11 mouse cellular contexts compared by ENCODE assay signal in the genomic region with DNA sequence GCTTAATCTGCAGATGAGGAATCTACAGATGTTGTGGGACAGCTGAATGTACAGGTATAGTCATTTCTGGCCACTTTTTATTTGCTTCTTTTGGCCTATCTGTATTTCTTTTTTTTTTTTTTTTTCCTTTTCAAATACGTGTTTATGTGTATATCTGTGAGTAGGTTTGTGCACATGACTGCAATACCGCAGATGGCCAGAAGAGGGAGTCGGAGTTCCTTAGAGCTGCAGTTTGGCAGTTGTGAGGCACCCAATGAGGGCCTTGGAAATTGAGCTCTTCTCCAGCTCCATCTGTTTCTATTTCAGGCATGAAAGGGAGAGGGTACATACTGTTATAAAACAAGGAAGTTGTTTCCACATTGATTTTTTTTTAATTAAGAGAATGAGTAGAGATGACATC.
DNase-seq lines count a peak whose midpoint lies in the region; ATAC-seq lines count a peak whose summit lies in the region.
"Had no signal": no experiment of that assay in that cellular context is flagged by ENCODE, and none has a peak within 500 bp of the region (broad histone marks: within the 10 kb centered on the region; RNA-seq: fewer than 3 reads in every experiment).

No protein-coding gene starts in this region.

- H3K4me2 ChIP-seq in forebrain, embryonic 11.5 days (ENCODE audit: low read depth, low read length, severe bottlenecking) = no peak overlapping the region
- H3K4me2 ChIP-seq in forebrain, embryonic 13.5 days = no peak overlapping the region
- H3K4me2 ChIP-seq: forebrain, embryonic 12.5 days had no signal

- peaks cover 6% of the 10 kb centered on the region; the same call in 1 of the 2 replicates for H3K4me1 ChIP-seq in forebrain, embryonic 11.5 days (replicated peaks; ENCODE audit: control insufficient read depth, insufficient read depth, low read length)
- H3K4me1 ChIP-seq in forebrain, embryonic 13.5 days = peaks cover 9% of the 10 kb centered on the region; the same call in 1 of the 2 replicates
- peaks cover 26% of the 10 kb centered on the region for H3K4me1 ChIP-seq in limb, embryonic 10.5 days

- no peaks in the 10 kb centered on the region for H3K36me3 ChIP-seq in forebrain, embryonic 11.5 days (ENCODE audit: control insufficient read depth, insufficient read depth, low read length)
- H3K36me3 ChIP-seq in forebrain, embryonic 13.5 days (ENCODE audit: poor library complexity, severe bottlenecking) = no peaks in the 10 kb centered on the region
- no peaks in the 10 kb centered on the region for H3K36me3 ChIP-seq in limb, embryonic 10.5 days
- H3K36me3 ChIP-seq: forebrain, embryonic 12.5 days had no signal

- ATAC-seq in forebrain, embryonic 11.5 days (replicated peaks; ENCODE audit: low FRiP score) = no peak
- ATAC-seq in forebrain, embryonic 13.5 days = no peak
- ATAC-seq: Patski had no signal

- intact Hi-C loops in left cerebral cortex, postnatal 4 days (cut with DNase I) = loop anchor here (10.0 kb wide), 1 partner anchor 183 kb away; a partner anchor contains a TSS

- 86% methylated on average over 3 of the region's 3 CpGs for WGBS in forebrain, embryonic 11.5 days
- WGBS in forebrain, embryonic 13.5 days = 83% methylated on average over 3 of the region's 3 CpGs
- WGBS in limb, embryonic 10.5 days = 70% methylated on average over 3 of the region's 3 CpGs

- H3K9ac ChIP-seq in forebrain, embryonic 11.5 days (ENCODE audit: low read length) = no peak overlapping the region
- H3K9ac ChIP-seq in forebrain, embryonic 13.5 days = no peak overlapping the region
- H3K9ac ChIP-seq: forebrain, embryonic 12.5 days had no signal

- peaks cover 5% of the 10 kb centered on the region; the same call in 1 of the 2 replicates for H3K9me3 ChIP-seq in forebrain, embryonic 11.5 days (ENCODE audit: control insufficient read depth, low read length)
- no peaks in the 10 kb centered on the region for H3K9me3 ChIP-seq in forebrain, embryonic 13.5 days (replicated peaks)
- no peaks in the 10 kb centered on the region for H3K9me3 ChIP-seq in limb, embryonic 10.5 days (replicated peaks)
- H3K9me3 ChIP-seq: forebrain, embryonic 12.5 days had no signal

- peak; percentile 64 for DNase-seq in forebrain, embryonic 11.5 days (ENCODE audit: low spot score)
- peak; percentile 38 for DNase-seq in left cerebral cortex, postnatal 4 days
- no peak for DNase-seq in left cerebral cortex, adult 11 months (ENCODE audit: low spot score)
- DNase-seq in ES-CJ7 (ENCODE audit: low read depth, low spot score) = peak; percentile 75
- peak; percentile 55 for DNase-seq in limb, embryonic 10.5 days (ENCODE audit: low spot score)
- DNase-seq in urinary bladder, postnatal 25 days (ENCODE audit: low spot score) = no peak
- no peak for DNase-seq in adrenal gland, adult 8-10 months
- DNase-seq: cerebellum, adult 11-12 months had no signal

- no peak overlapping the region for H3K4me3 ChIP-seq in forebrain, embryonic 11.5 days (ENCODE audit: low read depth, low read length)
- no peak overlapping the region for H3K4me3 ChIP-seq in forebrain, embryonic 13.5 days
- no peak overlapping the region for H3K4me3 ChIP-seq in limb, embryonic 10.5 days
- H3K4me3 ChIP-seq: forebrain, embryonic 12.5 days had no signal

- H3K27ac ChIP-seq in forebrain, embryonic 11.5 days (ENCODE audit: low read depth, low read length) = no peak overlapping the region
- no peak overlapping the region for H3K27ac ChIP-seq in forebrain, embryonic 13.5 days
- H3K27ac ChIP-seq in limb, embryonic 10.5 days = no peak overlapping the region
- H3K27ac ChIP-seq: forebrain, embryonic 12.5 days had no signal

- peaks cover 27% of the 10 kb centered on the region for H3K27me3 ChIP-seq in forebrain, embryonic 11.5 days (ENCODE audit: control insufficient read depth, insufficient read depth, low read length)
- H3K27me3 ChIP-seq in forebrain, embryonic 13.5 days = peaks cover 44% of the 10 kb centered on the region
- H3K27me3 ChIP-seq in limb, embryonic 10.5 days (ENCODE audit: low read depth, poor library complexity, severe bottlenecking) = peaks cover 13% of the 10 kb centered on the region; the same call in 1 of the 2 replicates
- H3K27me3 ChIP-seq: Patski had no signal

Comparison
In these comparisons a context has a peak if more than half of its experiments do, and no peak if none do; other contexts are left out.
1. DNase-seq: peak in forebrain, embryonic 11.5 days (single experiment), left cerebral cortex, postnatal 4 days (single experiment), ES-CJ7 (single experiment) and limb, embryonic 10.5 days (single experiment); none in left cerebral cortex, adult 11 months (single experiment), urinary bladder, postnatal 25 days (single experiment) and adrenal gland, adult 8-10 months (single experiment).